Mouse (Mus musculus) thymus, postnatal 0 days (tissue): ENCODE measurements around the gene Ccr8. TPM values are rescaled to one million over a fixed set of nuclear protein-coding genes. Genes with fewer than 3 reads are reported as not detected.

ENCODE experiments used
- DNase-seq: peaks from one replicate; pipeline ENCODE4 v3.0.0-alpha.2; 2015; ENCODE audit warnings: low spot score
- polyA plus RNA-seq: library from polyadenylated mRNA; unstranded; fragments of >200 nt; fragmentation: Nextera tagmentation; extraction: Ambion mirVana; gene quantifications from 2 replicates; pipeline ENCODE4 v1.2.1, GENCODE M21; 2015

Gene Ccr8
- polyA plus RNA-seq: 24.3 and 25.0 TPM in 2 replicates

DNA sequence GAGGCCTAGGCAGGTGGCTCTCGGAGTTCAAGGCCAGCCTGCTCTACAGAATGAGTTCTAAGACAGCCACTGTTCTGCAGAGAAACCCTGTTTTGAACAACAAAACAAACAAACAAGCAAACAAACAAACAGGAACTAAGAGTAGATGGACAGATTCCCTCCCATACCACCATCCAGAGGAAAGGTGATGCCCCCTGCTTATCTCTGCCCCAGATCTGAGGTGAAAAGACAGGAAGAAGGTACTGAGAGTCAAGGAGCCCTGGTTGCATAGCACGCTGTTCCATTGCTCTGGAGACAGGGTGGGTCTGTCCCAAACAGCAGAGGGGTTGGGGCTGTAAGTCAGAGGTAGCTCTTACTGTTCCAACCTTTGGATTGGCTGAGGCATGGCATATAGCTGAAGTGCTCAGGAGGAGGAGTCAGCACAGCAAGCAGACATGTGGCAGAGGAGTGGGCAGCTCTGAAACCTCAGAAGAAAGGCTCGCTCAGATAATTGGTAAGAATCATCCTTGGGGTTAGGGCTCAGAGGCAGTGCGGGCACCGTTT lies at the start of gene Ccr8:
Gene Ccr8, plus strand, starts transcription at position 419 of the 543 bp plus-strand sequence.
- DNase-seq: no peak

- DNase-seq: no peak
Observed at GRCm38 (mm10) chr9:120043115-120043514, 48.8 kb upstream of the Ccr8 start.

DNA sequence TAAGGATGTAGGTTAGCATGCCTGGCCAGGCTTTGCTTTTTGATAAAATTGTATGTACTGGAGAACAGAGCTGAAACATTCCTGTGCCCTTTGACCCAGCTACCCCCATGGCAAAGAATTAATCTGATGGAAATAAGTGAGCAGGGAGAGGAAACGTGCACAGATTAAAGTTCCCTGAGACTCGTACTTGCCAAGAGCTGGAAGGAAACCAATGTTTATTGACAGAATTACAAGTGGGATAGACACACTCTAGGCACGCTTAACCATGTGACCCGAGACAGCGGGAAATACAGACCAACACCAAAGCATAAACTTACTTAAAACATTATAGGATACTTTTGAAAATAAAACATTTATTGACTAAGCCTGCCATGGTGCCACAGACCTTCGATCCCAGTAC lies 43.4 kb upstream of the Ccr8 start:
- no peak for DNase-seq

DNA sequence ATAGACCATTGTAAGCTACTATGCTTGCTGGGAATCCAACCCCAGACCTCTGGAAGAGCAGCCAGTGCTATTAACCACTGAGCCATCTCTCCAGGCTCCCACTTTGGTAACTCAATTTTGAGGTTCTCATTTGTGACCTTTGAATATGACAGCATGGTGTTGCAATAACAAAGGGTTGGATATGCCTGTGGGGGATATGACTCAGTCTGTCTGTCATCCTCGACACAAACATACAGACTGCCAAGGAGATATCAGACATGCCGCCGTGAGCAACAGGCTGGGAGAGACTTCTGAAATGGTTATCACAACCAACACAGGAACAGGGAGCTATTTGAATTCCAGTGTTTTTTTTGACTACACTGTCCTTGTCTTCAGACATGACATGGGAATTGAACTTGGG lies 42.5 kb upstream of the Ccr8 start:
- no peak for DNase-seq

DNA sequence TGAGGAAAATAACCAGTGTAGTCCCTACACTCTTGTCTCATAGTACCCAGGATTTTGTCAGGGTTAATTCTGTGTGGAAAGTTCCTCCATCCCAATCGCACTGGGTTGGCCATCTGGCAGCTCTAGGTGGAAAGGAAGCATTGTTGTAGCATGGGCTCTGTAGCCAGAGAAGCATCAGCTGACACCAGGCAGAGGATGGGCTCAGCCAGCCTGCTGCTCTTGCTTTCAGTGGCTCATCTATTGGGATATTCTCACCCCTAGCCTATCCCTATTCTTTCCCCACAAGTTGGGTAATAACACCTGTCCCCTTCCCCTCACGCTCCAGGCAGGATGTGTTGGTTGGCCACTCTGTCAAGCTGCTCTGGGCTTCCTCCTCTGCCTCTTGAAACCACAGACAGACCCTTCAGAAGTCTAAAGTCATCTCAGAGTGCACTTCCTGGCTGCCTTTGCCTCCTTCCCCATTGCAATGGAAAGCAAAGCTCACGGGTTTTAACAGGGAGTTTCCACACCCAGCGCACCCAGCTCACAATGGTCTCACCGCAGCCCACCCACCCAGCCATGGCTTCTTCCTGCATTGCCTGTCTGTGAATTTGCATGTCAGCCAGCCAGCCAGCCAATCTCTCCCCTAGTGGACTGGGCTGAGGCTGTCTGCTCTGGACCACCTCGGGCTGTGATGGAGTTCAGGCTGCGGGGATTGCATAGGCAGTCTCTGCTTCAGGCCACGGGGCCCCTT lies 37.2 kb upstream of the Ccr8 start:
- peak; percentile 64 for DNase-seq

- DNase-seq: no peak
Observed at GRCm38 (mm10) chr9:120056201-120056600, 35.7 kb upstream of the Ccr8 start.

- no peak for DNase-seq
Observed at GRCm38 (mm10) chr9:120058730-120059129, 33.2 kb upstream of the Ccr8 start.

GRCm38 (mm10) chr9:120064317-120064716 lies 27.6 kb upstream of the Ccr8 start:
- no peak for DNase-seq

DNA sequence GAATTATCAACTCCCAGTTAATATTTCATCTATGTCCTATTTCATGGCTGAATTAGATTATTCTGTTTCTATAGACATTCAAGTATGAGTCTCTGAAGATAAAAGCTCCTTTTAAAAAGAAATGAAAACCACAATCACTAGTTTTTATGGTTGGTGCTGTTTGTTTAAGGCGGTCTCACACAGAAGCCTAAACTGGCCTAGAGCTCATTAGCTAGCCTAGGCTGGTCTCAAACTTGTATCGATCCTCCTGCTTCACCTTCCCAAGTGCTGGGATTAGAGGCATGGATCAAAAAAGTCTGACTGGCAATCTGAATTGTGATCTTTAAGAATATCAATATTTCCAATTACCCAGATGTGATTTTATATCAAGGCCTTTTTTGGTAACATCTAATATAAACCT lies 24.3 kb upstream of the Ccr8 start:
- no peak for DNase-seq

DNA sequence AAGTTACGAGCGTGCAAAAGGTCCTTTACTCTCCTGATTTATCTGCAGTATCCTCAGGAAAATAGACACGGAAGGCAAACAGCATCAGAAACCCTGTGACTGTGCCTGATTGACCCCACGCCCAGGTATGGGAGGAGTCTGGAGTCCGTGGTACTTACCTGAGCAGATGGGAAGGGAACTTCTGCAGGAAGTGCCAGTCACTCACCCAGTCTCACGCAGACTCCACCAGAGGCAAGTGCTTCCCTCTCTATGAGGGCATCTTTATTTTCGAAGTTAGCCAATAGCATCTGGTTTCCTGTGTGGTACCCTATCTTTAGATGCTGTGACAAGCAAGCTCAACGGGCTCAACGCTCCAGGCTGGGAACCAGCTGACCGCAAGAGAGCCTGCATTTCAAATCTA lies 23.9 kb upstream of the Ccr8 start:
- DNase-seq: no peak

DNA sequence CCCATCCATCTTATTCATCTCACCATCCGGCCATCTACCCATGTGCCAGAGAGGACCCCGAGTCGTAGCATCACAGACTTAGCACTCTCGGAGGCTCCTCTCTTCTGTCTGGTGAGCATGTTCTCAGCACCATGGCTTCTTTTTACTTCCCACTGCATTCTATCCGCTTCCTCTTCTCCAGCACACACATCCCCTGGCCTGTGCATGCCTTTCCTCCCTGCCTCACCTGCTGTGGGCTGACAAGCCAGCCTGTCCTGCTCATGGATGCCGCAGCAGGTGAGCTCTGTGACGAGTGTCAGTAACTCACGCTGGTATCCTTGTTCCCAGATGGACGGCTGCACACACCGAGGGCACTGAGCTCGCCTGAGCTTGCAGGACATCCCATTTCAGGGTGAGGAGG lies 22.1 kb upstream of the Ccr8 start, which contains the start of gene Cx3cr1:
Gene Cx3cr1, minus strand, starts transcription at position 101 of the 400 bp plus-strand sequence.
- DNase-seq: no peak

DNA sequence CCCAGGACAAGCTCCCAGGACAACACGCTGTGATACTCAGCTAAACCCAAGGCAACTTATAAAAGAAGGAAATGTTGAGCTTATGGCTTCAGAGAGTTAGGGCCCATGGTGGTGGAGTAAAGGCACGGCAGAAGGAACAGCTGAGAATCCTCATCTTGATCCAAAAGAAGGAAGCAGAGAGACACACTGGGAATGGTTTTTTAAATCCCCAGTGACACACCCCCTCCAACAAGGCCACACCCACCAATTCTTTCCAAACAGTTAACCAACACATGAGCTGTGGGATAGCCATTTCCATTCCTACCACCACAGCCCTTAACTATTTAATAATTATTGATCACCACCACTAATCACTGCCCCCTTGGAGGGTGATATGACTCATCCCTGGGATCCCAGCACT lies 20.7 kb upstream of the Ccr8 start:
- no peak for DNase-seq

DNA sequence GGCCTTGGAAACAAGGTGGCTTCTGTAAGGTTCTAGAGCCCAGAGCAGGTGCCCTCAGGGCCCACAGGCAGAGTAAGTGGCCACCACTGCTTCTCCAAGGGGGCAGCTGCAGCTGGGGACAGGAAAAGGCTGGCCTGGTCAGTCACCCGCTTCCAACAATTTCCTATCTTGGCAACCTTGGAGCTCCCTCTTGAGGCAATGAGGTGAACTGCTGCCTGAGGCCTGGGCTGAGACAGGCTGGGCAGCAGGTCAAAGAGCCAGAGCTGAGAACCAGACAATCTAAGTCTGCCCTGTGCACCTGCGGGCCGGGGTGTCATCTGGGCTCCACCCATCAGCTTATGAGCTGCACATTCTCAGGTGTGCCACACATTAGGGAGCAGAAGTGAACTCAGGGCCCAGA lies 18.7 kb upstream of the Ccr8 start:
- peak; percentile 49 for DNase-seq

- no peak for DNase-seq
Observed at GRCm38 (mm10) chr9:120074516-120074915, 17.4 kb upstream of the Ccr8 start.

GRCm38 (mm10) chr9:120078241-120078640 lies 13.7 kb upstream of the Ccr8 start:
- peak; percentile 50 for DNase-seq

GRCm38 (mm10) chr9:120079901-120080300 lies 12.0 kb upstream of the Ccr8 start:
- DNase-seq: no peak

DNA sequence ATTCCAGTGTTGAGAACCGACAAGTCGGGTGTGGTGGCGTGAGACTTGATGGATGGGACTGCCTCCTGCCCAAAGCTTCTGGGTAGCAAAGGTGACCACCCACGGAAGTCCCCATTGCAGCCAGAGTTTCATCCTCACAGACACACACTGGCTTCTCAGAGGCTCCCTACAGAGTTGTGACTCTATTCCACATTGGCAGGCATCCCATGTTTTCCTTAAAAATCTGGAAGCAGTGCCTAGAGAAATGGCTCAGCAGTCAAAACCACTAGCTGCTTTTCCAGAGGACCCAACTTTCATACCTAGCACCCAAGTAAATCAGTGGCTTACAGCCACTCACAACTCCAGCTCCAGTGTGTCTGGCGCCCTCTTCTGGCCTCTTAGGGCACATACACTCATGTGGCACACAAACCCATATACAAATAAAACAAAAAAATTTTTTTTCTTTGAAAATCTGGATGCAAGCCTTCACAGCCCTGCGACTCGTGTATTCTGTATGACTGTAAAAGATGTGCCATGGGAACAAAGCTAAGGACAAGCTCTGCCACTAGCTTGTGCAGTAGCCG lies 11.3 kb upstream of the Ccr8 start:
- no peak for DNase-seq

DNA sequence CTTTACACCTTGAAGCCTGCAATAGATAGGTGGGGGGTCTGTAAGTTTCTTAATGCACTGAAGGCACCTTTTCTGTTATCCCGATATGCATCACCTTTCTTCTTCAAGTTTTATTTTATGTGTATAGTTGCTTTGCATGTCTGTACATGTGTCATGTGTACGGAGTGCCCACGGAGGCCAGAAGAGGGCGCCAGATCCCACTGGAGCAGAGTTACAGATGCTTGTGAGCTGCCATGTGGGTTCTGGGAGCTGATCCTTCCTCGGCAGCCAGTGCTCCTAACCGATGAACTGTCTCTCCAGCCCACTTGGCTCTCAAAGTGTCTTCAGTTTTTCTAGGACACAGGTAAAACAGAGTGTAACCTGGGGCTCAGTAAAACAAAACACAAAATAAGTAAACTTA lies 10.7 kb upstream of the Ccr8 start:
- no peak for DNase-seq

DNA sequence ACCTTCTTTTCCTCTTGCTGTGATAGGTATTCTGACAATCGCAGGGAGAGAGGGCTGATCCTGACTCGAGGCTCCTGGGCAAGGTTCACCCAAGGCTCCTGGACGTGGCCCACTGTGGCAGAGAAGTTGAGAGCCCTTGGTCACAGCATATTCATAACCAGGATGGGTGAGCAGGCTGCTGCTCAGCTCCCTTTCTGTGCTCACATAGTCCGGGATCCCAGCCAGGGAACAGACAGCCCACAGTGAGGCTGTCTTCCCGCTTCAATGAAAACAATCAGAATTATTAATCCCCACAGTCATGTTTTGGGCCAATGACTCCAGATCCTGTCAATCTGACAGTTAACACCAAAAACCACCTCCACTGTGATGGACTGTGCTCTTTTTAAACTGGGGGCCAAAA lies 9.9 kb upstream of the Ccr8 start:
- DNase-seq: no peak

DNA sequence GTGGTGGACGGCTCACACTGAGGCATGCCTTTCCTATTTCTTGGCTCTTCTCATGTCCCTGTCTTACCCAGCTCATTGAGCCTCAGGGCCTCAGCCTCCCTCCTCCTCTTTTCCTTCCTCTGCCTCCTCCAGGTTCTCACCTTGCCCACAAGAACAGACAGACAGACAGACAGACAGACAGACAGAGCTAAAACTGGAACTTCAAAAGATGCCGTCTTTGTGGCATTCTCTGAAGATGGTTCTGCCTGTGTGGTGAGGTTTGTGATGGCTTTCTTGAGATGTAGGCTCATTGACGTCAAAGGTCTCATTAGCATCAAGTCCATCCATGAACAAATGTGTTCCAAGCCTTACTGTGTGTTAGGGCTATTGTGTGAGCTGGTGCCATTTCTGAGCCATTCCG lies 9.2 kb upstream of the Ccr8 start:
- no peak for DNase-seq

GRCm38 (mm10) chr9:120083158-120083894 lies 8.6 kb upstream of the Ccr8 start:
- no peak for DNase-seq

DNA sequence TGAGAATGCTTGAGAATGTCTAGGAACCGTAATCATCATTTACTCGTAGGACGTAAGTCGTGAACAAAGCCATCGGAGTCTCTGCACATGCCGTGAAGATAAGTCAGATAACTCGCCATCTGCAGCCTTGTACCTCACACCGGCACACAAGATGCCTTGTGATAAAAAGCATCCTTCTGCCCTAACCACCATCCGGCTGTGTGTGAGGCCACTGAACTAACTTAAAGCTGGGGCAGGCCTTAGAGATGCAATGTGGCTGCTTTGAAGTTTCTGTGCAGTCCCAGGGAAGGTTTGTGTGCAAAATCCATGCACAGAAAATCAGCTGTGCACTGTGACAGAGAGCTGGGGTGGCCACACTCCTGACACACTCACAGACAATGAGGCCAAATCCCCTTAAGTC lies 7.5 kb upstream of the Ccr8 start:
- DNase-seq: peak; percentile 54
